Mouse (Mus musculus) cortical plate, adult 2 months (tissue): ENCODE data around the gene Sgce. TPM values are rescaled to one million over a fixed set of nuclear protein-coding genes. Genes with fewer than 3 reads are reported as not detected.

Source experiments
- H3K27ac ChIP-seq: fragments of 200-500 bp; 2 replicates; pipeline ENCODE4 v1.5.1; 2012; ENCODE audit warnings: low read length, control low read depth, inconsistent platforms; ENCODE audit not compliant: insufficient read depth
- H3K4me1 ChIP-seq: fragments of 200-500 bp; 2 replicates; pipeline ENCODE4 v1.6.1; 2011; ENCODE audit warnings: low read length; ENCODE audit not compliant: control insufficient read depth, insufficient read depth
- H3K4me3 ChIP-seq: fragments of 200-500 bp; 2 replicates; pipeline ENCODE4 v1.5.1; 2011; ENCODE audit warnings: mild to moderate bottlenecking, low read length, control low read depth; ENCODE audit not compliant: insufficient read depth
- CTCF ChIP-seq: fragments of 200-500 bp; IDR thresholded peaks from 2 replicates; pipeline ENCODE4 v1.5.1; 2011; ENCODE audit warnings: mild to moderate bottlenecking, control low read depth, low read length; ENCODE audit not compliant: insufficient read depth; ENCODE audit errors: extremely low read depth
- POLR2A ChIP-seq: fragments of 200-500 bp; IDR thresholded peaks from 2 replicates; pipeline ENCODE4 v1.6.1; 2011; ENCODE audit warnings: mild to moderate bottlenecking, low read length, control low read depth; ENCODE audit not compliant: insufficient read depth; ENCODE audit errors: extremely low read depth
- polyA plus RNA-seq: library from polyadenylated mRNA; depleted of rRNA; stranded (reverse); fragments of >200 nt; gene quantifications from 2 replicates; pipeline ENCODE4 v1.2.3, GENCODE M21; 2012

Gene Sgce
- polyA plus RNA-seq, 1 experiment, result 32.7 TPM

GRCm38 (mm10) chr6:4694672-4695231 lies 52.3 kb downstream of the Sgce start:
- no peak overlapping the region for H3K4me3 ChIP-seq
- H3K27ac ChIP-seq, result no peak overlapping the region
- no peak for TF ChIP-seq POLR2A
- no peak for TF ChIP-seq CTCF

GRCm38 (mm10) chr6:4693544-4693943 lies 53.5 kb downstream of the Sgce start:
- TF ChIP-seq POLR2A (no peak), CTCF (no peak)
- H3K4me3 ChIP-seq, result no peak overlapping the region
- H3K27ac ChIP-seq, result no peak overlapping the region
- H3K4me1 ChIP-seq, result no peaks in the 10 kb centered on the region

More at GRCm38 (mm10) chr6:4694672-4695231, 52.3 kb downstream of the Sgce start:
- no peaks in the 10 kb centered on the region for H3K4me1 ChIP-seq

- Histone ChIP-seq H3K27ac (no peak overlapping the region), H3K4me1 (no peaks in the 10 kb centered on the region), H3K4me3 (no peak overlapping the region)
- TF ChIP-seq CTCF, result no peak
- TF ChIP-seq POLR2A, result no peak
Measured at GRCm38 (mm10) chr6:4690438-4690837, 56.6 kb downstream of the Sgce start.

- Histone ChIP-seq H3K4me3 (no peak overlapping the region), H3K4me1 (no peaks in the 10 kb centered on the region), H3K27ac (no peak overlapping the region)
- TF ChIP-seq CTCF (no peak), POLR2A (no peak)
Measured at GRCm38 (mm10) chr6:4684706-4685340, 62.2 kb downstream of the Sgce start.

GRCm38 (mm10) chr6:4680576-4680975 lies 66.4 kb downstream of the Sgce start:
- Histone ChIP-seq H3K4me1 (no peaks in the 10 kb centered on the region), H3K27ac (no peak overlapping the region), H3K4me3 (no peak overlapping the region)
- TF ChIP-seq POLR2A (no peak), CTCF (no peak)

GRCm38 (mm10) chr6:4679981-4680380 lies 67.0 kb downstream of the Sgce start:
- H3K27ac ChIP-seq, result no peak overlapping the region
- no peak for TF ChIP-seq CTCF
- no peak for TF ChIP-seq POLR2A
- no peaks in the 10 kb centered on the region for H3K4me1 ChIP-seq
- no peak overlapping the region for H3K4me3 ChIP-seq

GRCm38 (mm10) chr6:4677356-4677761 lies 69.6 kb downstream of the Sgce start:
- Histone ChIP-seq H3K27ac (no peak overlapping the region), H3K4me3 (no peak overlapping the region), H3K4me1 (no peaks in the 10 kb centered on the region)
- TF ChIP-seq POLR2A (no peak), CTCF (no peak)

- TF ChIP-seq POLR2A (no peak), CTCF (no peak)
Measured at GRCm38 (mm10) chr6:4665154-4665553, 81.9 kb downstream of the Sgce start.

GRCm38 (mm10) chr6:4664313-4664712 lies 82.7 kb downstream of the Sgce start:
- Histone ChIP-seq H3K4me1 (no peaks in the 10 kb centered on the region), H3K4me3 (no peak overlapping the region), H3K27ac (no peak overlapping the region)
- TF ChIP-seq CTCF (no peak), POLR2A (no peak)

More at GRCm38 (mm10) chr6:4665154-4665553, 81.9 kb downstream of the Sgce start:
- Histone ChIP-seq H3K4me3 (no peak overlapping the region), H3K4me1 (no peaks in the 10 kb centered on the region), H3K27ac (no peak overlapping the region)

GRCm38 (mm10) chr6:4663516-4663915 lies 83.5 kb downstream of the Sgce start:
- H3K27ac ChIP-seq, result no peak overlapping the region
- no peak overlapping the region for H3K4me3 ChIP-seq
- no peaks in the 10 kb centered on the region for H3K4me1 ChIP-seq
- TF ChIP-seq CTCF (no peak), POLR2A (no peak)
